Mouse (Mus musculus): ENCODE data around the gene Tmem29.
"Not testable (repeated sequence)": the region's sequence is repeated elsewhere in the genome, so short reads cannot be mapped to it uniquely, and the experiment has no call there.

Tmem29 gene

GRCm38 (mm10) chrX:150458766-150459350, at the start of gene Tmem29:
Gene Tmem29, minus strand, starts transcription at chrX:150459154.
- DNase-seq: peak; percentile 74

GRCm38 (mm10) chrX:150508696-150509095, 49.7 kb upstream of the Tmem29 start:
- no peak for DNase-seq

GRCm38 (mm10) chrX:150487811-150488210, 28.9 kb upstream of the Tmem29 start:
- not testable (repeated sequence) for DNase-seq

GRCm38 (mm10) chrX:150486314-150487030, 27.5 kb upstream of the Tmem29 start:
- DNase-seq: not testable (repeated sequence)

- peak; percentile 65 for DNase-seq
These were observed 19.2 kb upstream of the Tmem29 start for GRCm38 (mm10) chrX:150477854-150478780.

- DNase-seq: no peak
These were observed 12.5 kb upstream of the Tmem29 start for GRCm38 (mm10) chrX:150471416-150471815.

- no peak for DNase-seq
These were observed 9.3 kb upstream of the Tmem29 start for GRCm38 (mm10) chrX:150468266-150468665.

- not testable (repeated sequence) for DNase-seq
These were observed 7.9 kb upstream of the Tmem29 start for GRCm38 (mm10) chrX:150466817-150467216.

GRCm38 (mm10) chrX:150460143-150460542, 1.2 kb upstream of the Tmem29 start:
- no peak for DNase-seq

- DNase-seq: no peak
These were observed 515 bp upstream of the Tmem29 start for GRCm38 (mm10) chrX:150459411-150459927.

- no peak for DNase-seq
These were observed 818 bp downstream of the Tmem29 start for GRCm38 (mm10) chrX:150458136-150458535.

GRCm38 (mm10) chrX:150440505-150441338, 18.2 kb downstream of the Tmem29 start:
- DNase-seq: peak; percentile 68

GRCm38 (mm10) chrX:150436373-150436772, 22.6 kb downstream of the Tmem29 start:
- no peak for DNase-seq

- DNase-seq: no peak
These were observed 23.6 kb downstream of the Tmem29 start for GRCm38 (mm10) chrX:150435367-150435766.

- no peak for DNase-seq
These were observed 45.4 kb downstream of the Tmem29 start for GRCm38 (mm10) chrX:150413505-150413904.

All from right cerebral cortex, postnatal 4 days (tissue).